Comparison of ENCODE assay signal across 24 mouse cellular contexts in the genomic region with DNA sequence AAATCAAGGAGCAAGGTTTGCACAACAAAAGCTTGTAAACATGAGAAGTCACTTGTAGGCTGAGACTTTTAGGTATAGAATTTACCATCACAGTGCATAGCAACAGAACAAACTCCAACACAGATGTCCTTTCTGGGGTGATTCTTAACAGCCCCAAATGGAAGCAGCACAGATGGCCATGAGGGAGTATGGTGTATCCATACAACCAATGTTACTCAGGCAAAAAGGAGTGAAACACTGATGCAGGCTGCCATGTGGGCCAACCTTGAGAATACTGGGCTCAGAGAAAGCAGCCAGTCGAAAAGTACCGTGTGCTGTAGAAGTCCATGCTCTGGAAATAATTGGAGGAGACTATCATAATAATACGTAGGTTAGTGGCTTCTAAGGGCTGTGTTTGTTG. TPM values are rescaled to one million over a fixed set of nuclear protein-coding genes. Genes with fewer than 3 reads are reported as not detected.
DNase-seq lines count a peak whose midpoint lies in the region; ATAC-seq and TF ChIP-seq lines count a peak whose summit lies in the region.
"Had no signal": no experiment of that assay in that cellular context is flagged by ENCODE, and none has a peak within 500 bp of the region (broad histone marks: within the 10 kb centered on the region; RNA-seq: fewer than 3 reads in every experiment).

No protein-coding gene starts in this region.

- DNase-seq in frontal cortex, adult 2 months (ENCODE audit: extremely low spot score in 1 of 2, low spot score in 1 of 2) = peak; percentile 24 to 50
- DNase-seq in frontal cortex, postnatal 14 days (ENCODE audit: low spot score in 2 of 2) = no peak
- peak; percentile 75 for DNase-seq in brain, adult 2 months (ENCODE audit: low read depth, low spot score)
- DNase-seq: adrenal gland, adult 2 months; adrenal gland, postnatal 14 days; cerebellum, adult 11-12 months; embryo, embryonic 11 days; gastrocnemius, postnatal 25 days; heart, adult 2 months; kidney, adult 18-20 months had no signal

- 94% methylated on average over 3 of the region's 3 CpGs for WGBS in intestine, embryonic 16.5 days
- 91% methylated on average over 3 of the region's 3 CpGs for WGBS in intestine, embryonic 15.5 days
- 92% methylated on average over 3 of the region's 3 CpGs for WGBS in small intestine, adult 2 months

- no peaks in the 10 kb centered on the region for H3K36me3 ChIP-seq in intestine, embryonic 16.5 days (ENCODE audit: control insufficient read depth, insufficient read depth, low read length)
- H3K36me3 ChIP-seq in intestine, embryonic 15.5 days = no peaks in the 10 kb centered on the region
- no peaks in the 10 kb centered on the region for H3K36me3 ChIP-seq in small intestine, adult 2 months (ENCODE audit: control insufficient read depth, insufficient read depth, low read length)
- H3K36me3 ChIP-seq: embryonic facial prominence, embryonic 10.5 days; embryonic facial prominence, embryonic 13.5 days; forebrain, embryonic 12.5 days; forebrain, embryonic 15.5 days; heart, embryonic 10.5 days; heart, embryonic 13.5 days; hindbrain, embryonic 12.5 days; hindbrain, embryonic 15.5 days had no signal

- H3K4me2 ChIP-seq in intestine, embryonic 16.5 days (ENCODE audit: low read depth, low read length) = no peak overlapping the region
- H3K4me2 ChIP-seq in intestine, embryonic 15.5 days (replicated peaks) = no peak overlapping the region
- H3K4me2 ChIP-seq: embryonic facial prominence, embryonic 13.5 days; forebrain, embryonic 12.5 days; forebrain, embryonic 15.5 days; heart, embryonic 13.5 days; hindbrain, embryonic 12.5 days; hindbrain, embryonic 15.5 days had no signal

- TF ChIP-seq POLR2A in small intestine, adult 2 months (IDR thresholded peaks at IDR 0.05; ENCODE audit: low read depth, low read length) = no peak

- no peaks in the 10 kb centered on the region for H3K27me3 ChIP-seq in intestine, embryonic 16.5 days (replicated peaks; ENCODE audit: control insufficient read depth, insufficient read depth, low read length)
- no peaks in the 10 kb centered on the region for H3K27me3 ChIP-seq in intestine, embryonic 15.5 days (replicated peaks)
- no peaks in the 10 kb centered on the region for H3K27me3 ChIP-seq in small intestine, adult 2 months (ENCODE audit: control insufficient read depth, insufficient read depth, low read length)
- H3K27me3 ChIP-seq: embryonic facial prominence, embryonic 13.5 days; forebrain, embryonic 12.5 days; forebrain, embryonic 15.5 days; heart, embryonic 13.5 days; hindbrain, embryonic 12.5 days; hindbrain, embryonic 15.5 days had no signal

- no peak overlapping the region for H3K9ac ChIP-seq in intestine, embryonic 16.5 days (ENCODE audit: low read depth, low read length)
- H3K9ac ChIP-seq in intestine, embryonic 15.5 days = no peak overlapping the region
- H3K9ac ChIP-seq: embryonic facial prominence, embryonic 13.5 days; forebrain, embryonic 12.5 days; forebrain, embryonic 15.5 days; heart, embryonic 13.5 days; hindbrain, embryonic 12.5 days; hindbrain, embryonic 15.5 days had no signal

- 0 out of 2 replicates have a peak overlapping the region, but pooled peaks have one; percentile 10 for H3K27ac ChIP-seq in intestine, embryonic 16.5 days (ENCODE audit: low read length)
- H3K27ac ChIP-seq in intestine, embryonic 15.5 days = no peak overlapping the region
- peak overlapping the region; percentile 17 for H3K27ac ChIP-seq in small intestine, adult 2 months (ENCODE audit: insufficient read depth, low read depth, low read length)
- H3K27ac ChIP-seq: embryonic facial prominence, embryonic 10.5 days; embryonic facial prominence, embryonic 13.5 days; forebrain, embryonic 12.5 days; forebrain, embryonic 15.5 days; heart, adult 2 months; heart, embryonic 10.5 days; heart, embryonic 13.5 days; hindbrain, embryonic 12.5 days; hindbrain, embryonic 15.5 days had no signal

- H3K4me3 ChIP-seq in intestine, embryonic 16.5 days (ENCODE audit: low read length) = no peak overlapping the region
- H3K4me3 ChIP-seq in intestine, embryonic 15.5 days (replicated peaks) = no peak overlapping the region
- H3K4me3 ChIP-seq in small intestine, adult 2 months (ENCODE audit: low read depth, low read length) = no peak overlapping the region
- H3K4me3 ChIP-seq: embryonic facial prominence, embryonic 10.5 days; embryonic facial prominence, embryonic 13.5 days; erythroblast, embryonic 14.5 days; forebrain, embryonic 12.5 days; forebrain, embryonic 15.5 days; heart, adult 2 months; heart, embryonic 10.5 days; heart, embryonic 13.5 days; hindbrain, embryonic 12.5 days; hindbrain, embryonic 15.5 days had no signal

- ATAC-seq in intestine, embryonic 16.5 days = no peak
- no peak for ATAC-seq in intestine, embryonic 15.5 days
- ATAC-seq: CD4-positive, CD25-positive, alpha-beta regulatory T cell, adult 4 months; forebrain, embryonic 15.5 days had no signal

- no peak for TF ChIP-seq CTCF in small intestine, adult 2 months (IDR thresholded peaks at IDR 0.05; ENCODE audit: extremely low read depth, insufficient read length, insufficient replicate concordance, low read depth, low read length)

- H3K4me1 ChIP-seq in intestine, embryonic 16.5 days (ENCODE audit: control insufficient read depth, insufficient read depth, low read length) = peaks cover 4% of the 10 kb centered on the region; the same call in 1 of the 2 replicates
- 0 out of 2 replicates have a peak, but pooled peaks cover 5% of the 10 kb centered on the region for H3K4me1 ChIP-seq in intestine, embryonic 15.5 days (replicated peaks)
- peaks cover 12% of the 10 kb centered on the region; the same call in 1 of the 2 replicates for H3K4me1 ChIP-seq in small intestine, adult 2 months (ENCODE audit: control insufficient read depth, insufficient read depth, insufficient read length, low read length)
- H3K4me1 ChIP-seq: embryonic facial prominence, embryonic 10.5 days; embryonic facial prominence, embryonic 13.5 days; forebrain, embryonic 12.5 days; forebrain, embryonic 15.5 days; heart, embryonic 10.5 days; heart, embryonic 13.5 days; hindbrain, embryonic 12.5 days; hindbrain, embryonic 15.5 days had no signal

- no peaks in the 10 kb centered on the region for H3K9me3 ChIP-seq in intestine, embryonic 16.5 days (ENCODE audit: control insufficient read depth, low read length)
- H3K9me3 ChIP-seq in intestine, embryonic 15.5 days = no peaks in the 10 kb centered on the region
- H3K9me3 ChIP-seq: embryonic facial prominence, embryonic 10.5 days; embryonic facial prominence, embryonic 13.5 days; forebrain, embryonic 12.5 days; forebrain, embryonic 15.5 days; heart, embryonic 10.5 days; heart, embryonic 13.5 days; hindbrain, embryonic 12.5 days; hindbrain, embryonic 15.5 days had no signal

RNA-seq across cellular contexts. Expression of a gene that starts 56.6 kb away (rescaled TPM):
- 15.2 and 16.7 TPM in 2 replicates for polyA plus RNA-seq in frontal cortex, adult 2 months (2012; rRNA removed)
- polyA plus RNA-seq in intestine, embryonic 16.5 days (2015; fragmentation: Nextera tagmentation; extraction: Ambion mirVana) = 37.6 and 39.9 TPM in 2 replicates
- 38.2 and 39.6 TPM in 2 replicates for polyA plus RNA-seq in intestine, embryonic 15.5 days (2015; fragmentation: Nextera tagmentation; extraction: Ambion mirVana)
- polyA plus RNA-seq in small intestine, adult 2 months (2012; rRNA removed) = 3.1 and 5.9 TPM in 2 replicates
- polyA plus RNA-seq: C2C12; erythroblast, embryonic 14.5 days had no signal

Comparison
In these comparisons a context has a peak if more than half of its experiments do, and no peak if none do; other contexts are left out.
1. DNase-seq: peak in frontal cortex, adult 2 months (2 of 2) and brain, adult 2 months (single experiment); none in frontal cortex, postnatal 14 days (0 of 2).